Mouse (Mus musculus): ENCODE data around the gene 2010111I01Rik.

DNA sequence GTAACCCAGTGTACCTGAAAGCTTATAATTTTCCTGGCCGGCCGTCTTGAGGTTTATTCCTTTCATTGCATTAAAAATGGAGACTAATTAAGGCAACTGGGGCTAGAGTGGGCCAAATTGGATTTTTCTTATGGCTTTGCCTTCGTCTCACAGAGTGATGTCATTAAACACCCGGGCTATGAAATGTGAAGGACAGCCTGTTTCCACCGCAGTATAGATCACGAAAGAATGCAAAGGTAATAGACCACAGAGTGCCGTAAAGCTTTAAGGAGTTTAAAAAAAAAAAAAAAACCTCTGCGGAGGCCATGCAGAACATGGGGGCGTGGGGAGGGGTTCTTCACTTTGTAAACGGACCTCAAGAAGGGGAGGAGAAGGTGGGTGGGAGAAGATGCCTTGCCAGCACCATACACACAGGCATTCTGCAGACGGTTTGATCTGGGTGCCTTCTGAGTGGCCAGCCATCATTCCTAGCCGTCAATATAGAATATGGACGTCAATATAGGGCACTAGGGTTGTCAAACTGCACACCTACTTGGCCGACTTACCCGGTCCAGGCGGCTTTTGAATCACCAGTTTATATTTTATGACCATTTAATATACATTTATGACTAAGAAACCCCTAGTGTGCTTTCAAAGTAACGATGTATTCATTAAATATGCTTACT is 23.2 kb upstream of the 2010111I01Rik start:
- TF ChIP-seq EP300 (IDR thresholded peaks at IDR 0.05; ENCODE audit: low read depth) (no peak), CTCF (IDR thresholded peaks at IDR 0.05; ENCODE audit: low read depth) (no peak)

All from liver, embryonic 14.5 days (tissue).